Mouse (Mus musculus) heart, postnatal 25 days (tissue): ENCODE results near the gene C3. TPM values are rescaled to one million over a fixed set of nuclear protein-coding genes. Genes with fewer than 3 reads are reported as not detected.

Experiments used
- DNase-seq: peaks from one replicate; pipeline ENCODE4 v3.0.0; 2022; ENCODE audit warnings: low spot score
- intact Hi-C: fragments of 180-260 bp; cut with DNase I; formaldehyde crosslinking; loops from one replicate; pipeline ENCODE4 v1.15.1; 2025
- microRNA-seq: library from miRNA; unstranded; fragments of <30 nt; microRNA quantifications from one replicate; pipeline ENCODE4 v1.2.0, GENCODE M21; 2022
- total RNA-seq, 2 experiments: library from RNA; stranded (reverse); gene quantifications; 2 replicates each; pipeline ENCODE4 v1.2.3; 2021

Gene C3
- total RNA-seq, 2 experiments from 2014 or later: 47.1 to 80.7 TPM

DNA sequence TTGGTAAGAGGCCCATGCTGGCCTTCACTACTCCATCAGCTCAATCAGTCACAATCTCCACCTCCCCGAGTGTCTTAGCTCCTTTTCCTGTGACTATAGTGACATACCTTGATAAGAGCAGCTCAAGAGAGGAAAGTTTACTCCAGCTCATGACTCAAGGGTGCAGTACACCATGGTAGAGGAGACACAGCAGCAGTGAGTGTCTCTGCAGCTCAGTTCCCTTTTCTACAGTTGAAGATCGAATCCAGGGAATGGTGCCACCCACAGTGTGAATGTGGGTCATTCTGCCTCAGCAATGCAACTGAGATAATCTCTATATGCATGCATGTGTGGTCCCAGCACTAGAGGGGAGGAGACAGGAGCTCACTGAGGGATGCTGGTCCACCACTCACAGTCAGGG is 42.3 kb downstream of the C3 start:
- DNase-seq: no peak
- intact Hi-C loops: no loop called here

- DNase-seq: no peak
- intact Hi-C loops: no loop called here
Observed at GRCm38 (mm10) chr17:57182871-57183270, 45.1 kb downstream of the C3 start.

DNA sequence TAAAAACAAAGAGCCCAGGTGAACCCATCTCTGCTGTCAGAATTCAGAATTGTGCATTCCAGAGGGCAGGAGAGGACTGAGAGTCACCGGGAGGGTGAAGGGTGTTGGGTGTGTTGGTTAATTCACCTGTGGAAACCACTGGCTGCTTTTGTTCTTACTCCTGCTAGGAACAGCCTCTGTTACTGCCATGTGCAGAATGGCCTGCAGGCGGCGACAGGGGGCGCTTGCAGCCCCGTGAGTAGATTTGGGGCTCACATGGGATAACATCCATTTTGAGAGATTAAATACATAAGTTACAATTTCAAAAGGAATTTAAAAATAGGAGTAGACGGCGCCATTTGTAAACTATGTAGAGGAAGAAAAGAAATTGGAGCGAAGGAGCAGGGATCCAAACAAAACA is 47.6 kb downstream of the C3 start:
- no peak for DNase-seq
- intact Hi-C loops: no loop called here

- intact Hi-C loops: no loop called here
- DNase-seq: no peak
Observed at GRCm38 (mm10) chr17:57173351-57173750, 54.6 kb downstream of the C3 start.

GRCm38 (mm10) chr17:57172378-57172777 is 55.6 kb downstream of the C3 start:
- intact Hi-C loops: no loop called here
- DNase-seq: no peak

GRCm38 (mm10) chr17:57170616-57171260 is 57.2 kb downstream of the C3 start:
- no peak for DNase-seq
- intact Hi-C loops: no loop called here

DNA sequence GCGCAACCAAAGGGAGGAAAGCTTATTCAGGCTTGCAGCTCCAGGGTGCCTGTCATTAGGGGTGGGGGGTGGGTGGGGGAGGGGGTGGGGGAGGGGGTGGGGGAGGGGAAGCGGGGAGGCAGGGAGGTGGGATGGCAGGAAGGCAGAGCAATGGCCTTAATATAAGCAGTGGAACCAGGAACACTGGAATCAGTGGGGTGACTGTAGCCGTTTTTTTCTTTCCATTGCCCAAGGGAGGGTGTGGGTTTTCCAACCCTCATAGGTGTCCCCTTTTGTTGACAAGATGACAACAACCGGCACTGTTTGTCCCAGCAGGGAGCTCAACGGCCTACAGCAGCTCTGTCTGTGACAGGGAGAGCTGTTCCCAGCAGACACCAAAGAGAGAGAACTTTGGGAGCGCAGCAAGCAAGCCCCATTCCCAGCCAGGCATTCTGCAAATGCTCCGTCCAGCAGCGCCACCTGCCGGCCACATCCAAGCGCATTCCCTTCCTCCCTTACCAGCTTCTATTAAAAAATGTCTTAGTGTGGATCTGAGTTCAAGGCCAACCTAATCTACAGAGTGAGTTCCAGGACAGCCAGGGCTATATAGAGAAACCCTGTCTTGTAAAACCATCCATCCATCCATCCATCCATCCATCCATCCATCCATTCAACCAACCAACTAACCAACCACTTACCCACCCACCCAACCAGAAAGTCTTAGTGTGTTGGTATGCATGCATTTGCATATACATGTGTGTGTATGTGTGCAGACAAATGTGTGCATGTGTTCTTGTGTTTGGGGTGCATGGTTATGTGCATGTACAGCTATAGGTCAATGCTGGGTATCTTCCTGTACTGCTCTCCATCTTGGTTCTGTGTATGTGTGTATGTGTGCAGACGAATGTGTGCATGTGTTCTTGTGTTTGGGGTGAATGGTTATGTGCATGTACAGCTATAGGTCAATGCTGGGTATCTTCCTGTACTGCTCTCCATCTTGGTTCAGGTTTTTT is 60.8 kb downstream of the C3 start:
- peak; percentile 58 for DNase-seq

More for the DNA sequence above, 60.8 kb downstream of the C3 start:
- intact Hi-C loops: loop anchor here (1.0 to 10.0 kb wide), 5 partner anchors 71 to 362 kb away; no protein-coding TSS in a partner anchor

Small RNA genes within 50 kb of the gene (microRNA-seq; reads per million reads assigned to microRNA genes)
- not detected for gene Mir6978

Other genes starting within 250 kb of the C3 start
- gene Acer1, start 246.0 kb downstream of the C3 start, total RNA-seq: not detected
- 10 to 100 TPM; 73.4 TPM for gene Clpp, start 237.8 kb downstream of the C3 start, total RNA-seq
- gene Alkbh7, start 230.8 kb downstream of the C3 start, total RNA-seq: 10 to 100 TPM; 65.4 to 77.8 TPM
- gene Pspn, start 228.1 kb downstream of the C3 start, total RNA-seq: not detected
- 10 to 100 TPM; 20.4 to 22.7 TPM for gene Gtf2f1, start 216.8 kb downstream of the C3 start, total RNA-seq
- gene Gm17949, start 216.7 kb downstream of the C3 start, total RNA-seq: not detected
- 10 to 100 TPM; 44.8 to 44.9 TPM for gene Khsrp, start 196.6 kb downstream of the C3 start, total RNA-seq
- gene Slc25a41, start 186.5 kb downstream of the C3 start, total RNA-seq: not detected
- gene Crb3, start 169.0 kb downstream of the C3 start, total RNA-seq: under 1 TPM in 1 of 2 experiments, not detected in 1; 0.78 TPM
- gene Slc25a23, start 168.3 kb downstream of the C3 start, total RNA-seq: 10 to 100 TPM; 65.1 to 75.0 TPM
- 1 to 10 TPM in 1 of 2 experiments, under 1 TPM in 1; 0.96 to 2.1 TPM for gene Dennd1c, start 149.6 kb downstream of the C3 start, total RNA-seq
- 1 to 10 TPM; 3.2 to 3.3 TPM for gene Tubb4a, start 140.4 kb downstream of the C3 start, total RNA-seq
- under 1 TPM; 0.28 to 0.57 TPM for gene Tnfsf9, start 122.8 kb downstream of the C3 start, total RNA-seq
- not detected for gene Cd70, start 78.4 kb downstream of the C3 start, total RNA-seq
- not detected for gene Tnfsf14, start 34.0 kb downstream of the C3 start, total RNA-seq
- 10 to 100 TPM; 26.1 to 29.5 TPM for gene Gpr108, start 20.3 kb upstream of the C3 start, total RNA-seq
- 100 to 1,000 TPM in 1 of 2 experiments, 10 to 100 TPM in 1; 90.6 to 107 TPM for gene Trip10, start 21.3 kb upstream of the C3 start, total RNA-seq
- gene Vav1, start 51.0 kb upstream of the C3 start, total RNA-seq: 1 to 10 TPM; 1.5 to 1.7 TPM
- gene Adgre1, start 130.6 kb upstream of the C3 start, total RNA-seq: 10 to 100 TPM in 1 of 2 experiments, 1 to 10 TPM in 1; 8.7 to 10.1 TPM